Mouse (Mus musculus) heart, adult 2 months (tissue): ENCODE measurements around the gene Kcnc1.

Experiments
- CTCF ChIP-seq: fragments of 200-600 bp; IDR thresholded peaks from 2 replicates; pipeline ENCODE4 v1.8.1; 2022; ENCODE audit warnings: antibody characterized with exemption, mild to moderate bottlenecking, moderate library complexity
- EP300 ChIP-seq: fragments of 200-500 bp; IDR thresholded peaks from 2 replicates; pipeline ENCODE4 v1.6.1; 2011; ENCODE audit warnings: low read depth, low read length, control low read depth; ENCODE audit not compliant: insufficient read depth
- POLR2A ChIP-seq: fragments of 200-500 bp; IDR thresholded peaks from 2 replicates; pipeline ENCODE4 v1.6.1; 2011; ENCODE audit warnings: mild to moderate bottlenecking, low read depth, low read length, control low read depth; ENCODE audit not compliant: insufficient read depth

- TF ChIP-seq CTCF (no peak), POLR2A (no peak), EP300 (no peak)
Measured at GRCm38 (mm10) chr7:46404756-46405155, 8.5 kb downstream of the Kcnc1 start.
